Mouse (Mus musculus) G1E (cell line): ENCODE results near the gene Sparcl1.

Source experiments
- CTCF ChIP-seq: IDR thresholded peaks from 2 replicates; pipeline ENCODE4 v1.5.1; 2012; ENCODE audit warnings: low read depth, low read length, inconsistent platforms, mixed read lengths
- GATA1 ChIP-seq: IDR thresholded peaks from 2 replicates; pipeline ENCODE4 v1.6.1; 2012; ENCODE audit warnings: borderline replicate concordance, low read length, inconsistent platforms, mixed read lengths
- POLR2AphosphoS5 ChIP-seq: IDR thresholded peaks from 2 replicates; pipeline ENCODE4 v1.6.1; 2012; ENCODE audit warnings: low read depth, low read length, inconsistent platforms; ENCODE audit not compliant: insufficient replicate concordance
- TAL1 ChIP-seq: conservative IDR thresholded peaks from 2 replicates; pipeline ENCODE4 v1.6.1; 2012; ENCODE audit warnings: low read depth, low read length, inconsistent platforms, mixed read lengths

DNA sequence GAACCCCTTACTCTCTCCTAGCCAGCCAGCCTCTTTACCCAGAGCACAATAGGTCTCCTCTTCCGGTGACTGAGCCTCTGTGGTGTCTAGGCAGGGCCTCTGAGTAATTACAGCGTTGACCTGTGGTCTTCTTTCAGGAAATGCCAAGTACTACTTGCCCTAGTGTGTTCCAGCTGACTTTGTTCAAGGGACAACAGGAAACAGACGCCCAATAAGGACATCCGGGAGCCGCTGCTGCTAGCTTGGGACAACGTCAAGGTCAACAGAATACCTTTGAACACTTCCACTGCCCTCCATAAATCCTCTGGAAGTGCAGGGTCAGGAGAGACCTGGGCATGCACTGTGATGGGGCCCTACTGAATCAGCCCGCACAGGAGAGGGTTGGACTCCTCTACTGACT lies 35.8 kb upstream of the Sparcl1 start:
- TF ChIP-seq CTCF (no peak), GATA1 (no peak), TAL1 (no peak), POLR2AphosphoS5 (no peak)
